Mouse (Mus musculus) limb, embryonic 12.5 days (tissue): ENCODE data around the gene Zbtb32. TPM values are rescaled to one million over a fixed set of nuclear protein-coding genes. Genes with fewer than 3 reads are reported as not detected.

ENCODE experiments used
- ATAC-seq: fragments of 200-750 bp; cut with Nextera tagmentation; 2 replicates; pipeline ENCODE4 v1.8.0; 2017; ENCODE audit warnings: low read depth, moderate TSS enrichment; ENCODE audit not compliant: insufficient number of reproducible peaks, insufficient read depth, low FRiP score, low TSS enrichment
- H3K27ac ChIP-seq: fragments of 300-500 bp; sonication (generic); 2 replicates; pipeline ENCODE4 v1.5.1; 2016; ENCODE audit warnings: mild to moderate bottlenecking, moderate library complexity
- H3K27me3 ChIP-seq: fragments of 300-500 bp; sonication (generic); 2 replicates; pipeline ENCODE4 v1.6.1; 2016; ENCODE audit warnings: mild to moderate bottlenecking, moderate library complexity
- H3K36me3 ChIP-seq: fragments of 300-500 bp; sonication (generic); 2 replicates; pipeline ENCODE4 v1.6.1; 2016; ENCODE audit warnings: mild to moderate bottlenecking, moderate library complexity
- H3K4me1 ChIP-seq: fragments of 300-500 bp; sonication (generic); replicated peaks from 2 replicates; pipeline ENCODE4 v1.6.1; 2016
- H3K4me2 ChIP-seq: fragments of 300-500 bp; sonication (generic); 2 replicates; pipeline ENCODE4 v1.6.1; 2016; ENCODE audit warnings: mild to moderate bottlenecking, moderate library complexity
- H3K4me3 ChIP-seq: fragments of 300-500 bp; sonication (generic); replicated peaks from 2 replicates; pipeline ENCODE4 v1.5.1; 2016; ENCODE audit warnings: mild to moderate bottlenecking
- H3K9ac ChIP-seq: fragments of 300-500 bp; sonication (generic); replicated peaks from 2 replicates; pipeline ENCODE4 v1.6.1; 2016; ENCODE audit warnings: mild to moderate bottlenecking, moderate library complexity
- H3K9me3 ChIP-seq: fragments of 300-500 bp; sonication (generic); 2 replicates; pipeline ENCODE4 v1.6.1; 2016; ENCODE audit warnings: mild to moderate bottlenecking, moderate library complexity
- WGBS: fragments of 180-500 bp; shearing (Covaris S2); methylation state at CpG from one replicate; pipeline ENCODE4 v1.1.7; 2016; 5-methylcytosine and 5-hydroxymethylcytosine counted together
- polyA plus RNA-seq: library from polyadenylated mRNA; unstranded; fragments of >200 nt; fragmentation: Nextera tagmentation; extraction: Ambion mirVana; gene quantifications from 2 replicates; pipeline ENCODE4 v1.2.1, GENCODE M21; 2016

Zbtb32 gene
- polyA plus RNA-seq, 1 experiment from 2014 or later, result 0.25 TPM

- peaks cover 15% of the 10 kb centered on the region for H3K4me1 ChIP-seq
- peak within 1 kb of the TSS; percentile 59 for H3K4me2 ChIP-seq
- no peak for ATAC-seq
- WGBS, result 94% methylated on average over 12 of the region's 12 CpGs
- H3K9ac ChIP-seq, result peak within 1 kb of the TSS; percentile 77; the same call in 1 of the 2 replicates
- H3K4me3 ChIP-seq, result peak within 1 kb of the TSS; percentile 75
- H3K9me3 ChIP-seq, result no peaks in the 10 kb centered on the region
- H3K36me3 ChIP-seq, result peaks cover 50% of the 10 kb centered on the region
- H3K27ac ChIP-seq, result no peak within 1 kb of the TSS
- H3K27me3 ChIP-seq, result no peaks in the 10 kb centered on the region
Observed at GRCm38 (mm10) chr7:30564970-30565571, 33.6 kb downstream of the Zbtb32 start, which contains the start of gene Igflr1. TSS of gene Igflr1 (plus strand) at chr7:30565427.

GRCm38 (mm10) chr7:30563906-30564280 lies 34.8 kb downstream of the Zbtb32 start:
- 24% methylated on average over 6 of the region's 6 CpGs for WGBS

GRCm38 (mm10) chr7:30563117-30563905 lies 35.4 kb downstream of the Zbtb32 start, which contains the start of the genes U2af1l4, Gm49396 and Psenen:
TSS of gene U2af1l4 (plus strand) at chr7:30563301.
TSS of gene Gm49396 (plus strand) at chr7:30563344.
TSS of gene Psenen (minus strand) at chr7:30563627.
- under 1% methylated on average over 45 of the region's 45 CpGs for WGBS
- Histone ChIP-seq H3K36me3 (peaks cover 32% of the 10 kb centered on the region), H3K4me2 (peak within 1 kb of the TSS; percentile 71), H3K27me3 (no peaks in the 10 kb centered on the region), H3K4me3 (peak within 1 kb of the TSS; percentile 75), H3K9me3 (no peaks in the 10 kb centered on the region), H3K4me1 (peaks cover 22% of the 10 kb centered on the region), H3K27ac (peak within 1 kb of the TSS; percentile 96), H3K9ac (peak within 1 kb of the TSS; percentile 77)
- peak; percentile 80 for ATAC-seq

More at GRCm38 (mm10) chr7:30563906-30564280, 34.8 kb downstream of the Zbtb32 start:
- Histone ChIP-seq H3K9me3 (no peaks in the 10 kb centered on the region), H3K4me3 (peak overlapping the region; percentile 75), H3K27ac (peak overlapping the region; percentile 96), H3K4me1 (peaks cover 16% of the 10 kb centered on the region), H3K9ac (peak overlapping the region; percentile 77), H3K27me3 (no peaks in the 10 kb centered on the region), H3K4me2 (peak overlapping the region; percentile 59), H3K36me3 (peaks cover 38% of the 10 kb centered on the region)
- no peak for ATAC-seq

GRCm38 (mm10) chr7:30562526-30563116 lies 36.1 kb downstream of the Zbtb32 start:
- Histone ChIP-seq H3K27ac (peak overlapping the region; percentile 75), H3K9me3 (no peaks in the 10 kb centered on the region), H3K4me3 (peak overlapping the region; percentile 75), H3K36me3 (peaks cover 30% of the 10 kb centered on the region), H3K4me2 (peak overlapping the region; percentile 71), H3K9ac (peak overlapping the region; percentile 65), H3K27me3 (no peaks in the 10 kb centered on the region), H3K4me1 (peaks cover 27% of the 10 kb centered on the region)
- ATAC-seq, result no peak
- WGBS, result 2% methylated on average over 27 of the region's 27 CpGs

- no peak overlapping the region for H3K9ac ChIP-seq
- no peak overlapping the region for H3K4me3 ChIP-seq
- peak overlapping the region; percentile 93 for H3K4me2 ChIP-seq
- H3K27me3 ChIP-seq, result no peaks in the 10 kb centered on the region
- WGBS, result 69% methylated on average over 2 of the region's 2 CpGs
- ATAC-seq, result no peak
- no peak overlapping the region for H3K27ac ChIP-seq
- peaks cover 27% of the 10 kb centered on the region for H3K4me1 ChIP-seq
- H3K9me3 ChIP-seq, result no peaks in the 10 kb centered on the region
- peaks cover 30% of the 10 kb centered on the region for H3K36me3 ChIP-seq
Observed at GRCm38 (mm10) chr7:30560296-30560695, 38.4 kb downstream of the Zbtb32 start.

GRCm38 (mm10) chr7:30559443-30559954 lies 39.2 kb downstream of the Zbtb32 start, which contains the start of gene Lin37:
TSS of gene Lin37 (minus strand) at chr7:30559838.
- Histone ChIP-seq H3K9me3 (no peaks in the 10 kb centered on the region), H3K4me2 (peak within 1 kb of the TSS; percentile 93), H3K27ac (peak within 1 kb of the TSS; percentile 14; the same call in 1 of the 2 replicates), H3K27me3 (no peaks in the 10 kb centered on the region), H3K9ac (peak within 1 kb of the TSS; percentile 67), H3K4me3 (peak within 1 kb of the TSS; percentile 64), H3K4me1 (peaks cover 27% of the 10 kb centered on the region), H3K36me3 (peaks cover 33% of the 10 kb centered on the region)
- WGBS, result under 1% methylated on average over 20 of the region's 20 CpGs
- ATAC-seq, result peak; percentile 77

- no peak for ATAC-seq
- WGBS, result 16% methylated on average over 12 of the region's 12 CpGs
- H3K9ac ChIP-seq, result peak overlapping the region; percentile 67
- H3K4me1 ChIP-seq, result peaks cover 24% of the 10 kb centered on the region
- H3K27ac ChIP-seq, result peak overlapping the region; percentile 14; the same call in 1 of the 2 replicates
- peaks cover 39% of the 10 kb centered on the region for H3K36me3 ChIP-seq
- H3K9me3 ChIP-seq, result no peaks in the 10 kb centered on the region
- peak overlapping the region; percentile 93 for H3K4me2 ChIP-seq
- no peaks in the 10 kb centered on the region for H3K27me3 ChIP-seq
- H3K4me3 ChIP-seq, result peak overlapping the region; percentile 64
Observed at GRCm38 (mm10) chr7:30558656-30559442, 39.9 kb downstream of the Zbtb32 start.

- WGBS, result 93% methylated on average over 13 of the region's 13 CpGs
- no peak for ATAC-seq
- Histone ChIP-seq H3K9ac (peak overlapping the region; percentile 67; the same call in 1 of the 2 replicates), H3K36me3 (peaks cover 39% of the 10 kb centered on the region), H3K27me3 (no peaks in the 10 kb centered on the region), H3K4me1 (peaks cover 31% of the 10 kb centered on the region), H3K4me3 (peak overlapping the region; percentile 64), H3K9me3 (no peaks in the 10 kb centered on the region), H3K27ac (no peak overlapping the region), H3K4me2 (peak overlapping the region; percentile 93)
Observed at GRCm38 (mm10) chr7:30557901-30558514, 40.7 kb downstream of the Zbtb32 start.

- 94% methylated on average over 18 of the region's 18 CpGs for WGBS
- ATAC-seq, result no peak
- no peaks in the 10 kb centered on the region for H3K9me3 ChIP-seq
- 0 out of 2 replicates have a peak overlapping the region, but pooled peaks have one; percentile 3 for H3K4me3 ChIP-seq
- peaks cover 39% of the 10 kb centered on the region for H3K36me3 ChIP-seq
- peaks cover 31% of the 10 kb centered on the region for H3K4me1 ChIP-seq
- no peak overlapping the region for H3K9ac ChIP-seq
- H3K27me3 ChIP-seq, result no peaks in the 10 kb centered on the region
- no peak overlapping the region for H3K27ac ChIP-seq
- H3K4me2 ChIP-seq, result no peak overlapping the region
Observed at GRCm38 (mm10) chr7:30556894-30557536, 41.7 kb downstream of the Zbtb32 start.
